Mouse (Mus musculus) G1E (cell line): ENCODE results near the gene Acyp1. TPM values are rescaled to one million over a fixed set of nuclear protein-coding genes. Genes with fewer than 3 reads are reported as not detected.
"Not testable (repeated sequence)": the region's sequence is repeated elsewhere in the genome, so short reads cannot be mapped to it uniquely, and the experiment has no call there.

ENCODE experiments used
- ATAC-seq: 2 replicates; pipeline ENCODE4 v1.8.0; 2016; ENCODE audit warnings: mild to moderate bottlenecking; ENCODE audit not compliant: insufficient number of reproducible peaks, poor library complexity, low FRiP score, severe bottlenecking; ENCODE audit errors: extremely low read depth
- DNase-seq: peaks from one replicate; pipeline ENCODE4 v3.0.0; 2012; ENCODE audit warnings: low spot score
- H3K27me3 ChIP-seq: 2 replicates; pipeline ENCODE4 v1.6.1; 2012; ENCODE audit warnings: mild to moderate bottlenecking, low read length, inconsistent platforms; ENCODE audit not compliant: insufficient read depth
- H3K36me3 ChIP-seq: replicated peaks from 2 replicates; pipeline ENCODE3; 2012; ENCODE audit warnings: mild to moderate bottlenecking, inconsistent platforms
- H3K4me1 ChIP-seq: 2 replicates; pipeline ENCODE4 v1.6.1; 2012; ENCODE audit warnings: low read depth, low read length, inconsistent platforms, mixed read lengths; ENCODE audit not compliant: insufficient read depth
- H3K4me3 ChIP-seq: 2 replicates; pipeline ENCODE4 v1.5.1; 2012; ENCODE audit warnings: low read depth, mild to moderate bottlenecking, inconsistent platforms, low read length, moderate library complexity, mixed read lengths
- H3K9me3 ChIP-seq: replicated peaks from 2 replicates; pipeline ENCODE4 v1.6.1; 2012; ENCODE audit warnings: inconsistent platforms
- CTCF ChIP-seq: IDR thresholded peaks from 2 replicates; pipeline ENCODE4 v1.5.1; 2012; ENCODE audit warnings: low read depth, low read length, inconsistent platforms, mixed read lengths
- GATA1 ChIP-seq: IDR thresholded peaks from 2 replicates; pipeline ENCODE4 v1.6.1; 2012; ENCODE audit warnings: borderline replicate concordance, low read length, inconsistent platforms, mixed read lengths
- GATA2 ChIP-seq: IDR thresholded peaks from 2 replicates; pipeline ENCODE4 v1.6.1; 2012; ENCODE audit warnings: low read depth, low read length, inconsistent platforms, borderline replicate concordance
- POLR2AphosphoS5 ChIP-seq: IDR thresholded peaks from 2 replicates; pipeline ENCODE4 v1.6.1; 2012; ENCODE audit warnings: low read depth, low read length, inconsistent platforms; ENCODE audit not compliant: insufficient replicate concordance
- TAL1 ChIP-seq: conservative IDR thresholded peaks from 2 replicates; pipeline ENCODE4 v1.6.1; 2012; ENCODE audit warnings: low read depth, low read length, inconsistent platforms, mixed read lengths
- polyA plus RNA-seq: library from polyadenylated mRNA; stranded (reverse); fragments of >175 nt; gene quantifications from 2 replicates; pipeline ENCODE4 v1.2.3, GENCODE M21; 2012
- total RNA-seq, 2 experiments: library from RNA; stranded (forward) in 1 of 2; stranded (reverse) in 1 of 2; fragments of 200-1000 nt in 1 of 2; fragments of >200 nt in 1 of 2; fragmentation: Nextera tagmentation in 1 of 2; gene quantifications; 2 replicates each; pipeline ENCODE4 v1.2.3; 2014 to 2017

Acyp1 gene
- total and polyA plus RNA-seq, 3 experiments = 57.0 to 285 (median 127) TPM

DNA sequence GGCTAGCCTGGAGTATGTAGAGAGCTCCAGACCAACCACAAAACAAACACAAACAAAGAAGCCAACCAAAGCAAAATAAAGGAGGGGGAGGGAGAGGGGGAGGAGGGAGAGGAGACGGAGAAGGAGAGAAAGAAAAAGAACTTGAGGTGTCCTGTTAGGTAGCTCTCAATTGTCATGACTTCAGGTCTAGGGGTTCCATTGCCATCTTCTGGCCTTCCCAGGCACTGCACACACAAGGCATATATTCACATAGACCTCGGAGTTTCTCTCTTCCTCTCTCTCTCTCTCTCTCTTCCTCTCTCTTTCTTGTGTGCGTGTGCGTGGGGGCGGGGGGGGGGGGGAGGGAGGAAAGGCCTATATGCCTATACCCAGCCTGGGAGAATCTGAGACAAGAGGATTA is 1.3 kb downstream of the Acyp1 start:
- TF ChIP-seq GATA1 (no peak), TAL1 (no peak), POLR2AphosphoS5 (no peak), GATA2 (no peak), CTCF (no peak)
- no peaks in the 10 kb centered on the region for H3K9me3 ChIP-seq
- peak; percentile 63 for DNase-seq
- 0 out of 2 replicates have a peak, but pooled peaks have one; percentile 36 for ATAC-seq
- no peaks in the 10 kb centered on the region for H3K36me3 ChIP-seq
- H3K4me3 ChIP-seq = no peak overlapping the region; the same call in 1 of the 2 replicates
- peaks cover 45% of the 10 kb centered on the region for H3K4me1 ChIP-seq
- H3K27me3 ChIP-seq = peaks cover 4% of the 10 kb centered on the region

DNA sequence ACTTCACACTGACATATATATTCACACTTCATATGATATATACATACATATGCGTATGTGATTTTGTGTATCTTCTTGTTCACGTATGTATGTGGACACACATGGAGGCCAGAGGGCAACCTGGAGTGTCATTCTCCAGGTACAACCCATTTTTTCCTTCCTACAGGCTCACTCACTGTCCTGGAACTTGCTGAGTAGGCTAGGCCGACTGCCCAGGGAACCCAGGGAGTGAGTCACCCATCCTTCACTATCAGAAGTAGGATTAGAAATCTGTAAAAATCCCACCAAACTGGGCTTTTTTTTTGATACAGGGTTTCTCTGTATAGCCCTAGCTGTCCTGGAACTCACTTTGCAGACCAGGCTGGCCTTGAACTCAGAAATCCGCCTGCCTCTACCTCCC is 3.2 kb downstream of the Acyp1 start:
- DNase-seq = no peak
- Histone ChIP-seq H3K4me1 (peaks cover 54% of the 10 kb centered on the region), H3K9me3 (no peaks in the 10 kb centered on the region), H3K27me3 (peaks cover 4% of the 10 kb centered on the region), H3K4me3 (no peak overlapping the region), H3K36me3 (no peaks in the 10 kb centered on the region)
- TF ChIP-seq TAL1 (no peak), GATA2 (no peak), GATA1 (no peak), POLR2AphosphoS5 (no peak), CTCF (no peak)
- no peak for ATAC-seq

DNA sequence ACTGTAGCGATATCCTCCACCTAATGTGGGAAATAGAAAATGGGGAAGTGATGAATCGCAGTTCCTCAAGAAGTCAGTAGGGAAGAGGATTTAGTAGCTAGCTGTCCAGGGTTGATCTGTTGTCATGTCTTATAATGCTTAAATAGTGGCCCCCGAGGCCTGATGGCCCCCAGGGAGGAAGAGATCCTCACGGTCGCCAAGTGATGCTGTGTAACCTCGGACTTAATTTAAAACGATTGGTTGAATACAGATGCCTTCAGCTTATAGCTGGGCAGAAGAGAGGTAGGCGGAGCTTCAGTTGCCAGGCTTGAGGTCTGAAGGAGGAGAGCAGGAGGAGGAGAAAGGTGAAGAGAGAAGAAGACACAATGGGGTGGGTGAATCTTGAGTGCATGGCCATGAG is 3.9 kb downstream of the Acyp1 start:
- H3K4me1 ChIP-seq = peaks cover 59% of the 10 kb centered on the region
- H3K36me3 ChIP-seq = peaks cover 2% of the 10 kb centered on the region
- H3K9me3 ChIP-seq = no peaks in the 10 kb centered on the region
- H3K27me3 ChIP-seq = no peaks in the 10 kb centered on the region
- DNase-seq (no peak), ATAC-seq (no peak)
- H3K4me3 ChIP-seq = no peak overlapping the region
- TF ChIP-seq CTCF (no peak), TAL1 (no peak), GATA1 (no peak), POLR2AphosphoS5 (no peak), GATA2 (no peak)

DNA sequence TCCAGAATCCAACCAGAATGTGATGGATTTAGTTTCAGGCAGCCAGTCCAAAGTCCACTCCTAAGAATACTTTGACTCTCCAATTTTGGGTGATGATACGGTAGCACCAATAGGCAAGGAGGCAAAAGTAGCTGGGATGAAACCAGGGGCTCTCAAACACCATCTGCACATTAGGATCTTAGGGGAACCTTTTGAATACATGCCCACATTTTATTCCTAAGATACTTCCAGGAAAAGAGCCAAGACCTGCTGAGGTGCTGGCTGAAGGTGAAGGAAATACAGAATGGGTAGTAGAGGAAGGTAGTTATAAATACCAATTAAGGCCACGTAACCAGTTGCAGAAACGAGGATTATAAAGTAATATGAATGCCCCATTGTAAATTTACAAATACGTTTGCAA is 6.5 kb downstream of the Acyp1 start:
- not testable (repeated sequence) for H3K27me3 ChIP-seq, H3K9me3 ChIP-seq, ATAC-seq, H3K4me3 ChIP-seq, DNase-seq
- H3K4me1 ChIP-seq = peaks cover 51% of the 10 kb centered on the region
- H3K36me3 ChIP-seq = peaks cover 25% of the 10 kb centered on the region

DNA sequence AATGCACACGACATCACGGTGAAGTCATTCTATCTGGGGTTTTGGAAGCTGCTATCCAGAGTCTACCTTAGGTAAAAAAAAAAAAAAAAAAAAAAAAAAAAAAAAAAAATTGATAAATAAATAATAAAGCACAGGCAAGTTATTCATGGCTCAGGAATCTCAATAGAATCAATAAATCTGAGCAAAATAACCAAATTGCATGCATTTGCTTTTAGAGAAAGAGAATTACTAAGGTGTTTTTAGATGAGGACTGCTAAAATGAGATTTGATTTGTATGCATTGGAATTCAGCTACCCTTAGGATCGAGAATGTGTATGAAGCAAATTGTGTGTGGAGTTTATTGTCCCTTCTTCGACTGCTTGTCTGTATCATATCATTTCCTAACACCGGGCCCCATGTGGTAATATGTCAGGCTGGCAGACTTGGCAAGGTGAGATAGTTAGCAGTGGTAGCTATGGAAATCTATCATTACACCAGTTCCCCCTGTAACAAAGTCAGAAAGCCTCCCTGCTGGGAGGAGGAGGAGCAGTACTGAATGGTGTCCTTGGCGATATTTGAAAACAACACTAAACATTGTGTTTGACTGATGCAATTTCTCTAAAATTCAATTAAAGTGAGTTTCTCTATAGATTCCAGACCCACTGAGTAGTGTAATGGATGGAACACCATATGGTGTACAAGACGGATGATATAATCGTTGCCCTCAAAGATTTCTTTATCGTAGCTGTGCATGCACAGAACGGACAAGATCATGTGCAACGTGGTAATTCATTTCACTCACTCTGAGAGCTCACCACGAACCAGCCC is 7.2 kb downstream of the Acyp1 start:
- DNase-seq = no peak
- Histone ChIP-seq H3K36me3 (peaks cover 32% of the 10 kb centered on the region), H3K27me3 (no peaks in the 10 kb centered on the region), H3K4me1 (peaks cover 46% of the 10 kb centered on the region), H3K9me3 (no peaks in the 10 kb centered on the region), H3K4me3 (peak overlapping the region; percentile 81; the same call in 1 of the 2 replicates)
- no peak for TF ChIP-seq TAL1
- no peak for TF ChIP-seq CTCF
- TF ChIP-seq POLR2AphosphoS5 = no peak
- no peak for TF ChIP-seq GATA2
- no peak for TF ChIP-seq GATA1
- ATAC-seq = no peak

DNA sequence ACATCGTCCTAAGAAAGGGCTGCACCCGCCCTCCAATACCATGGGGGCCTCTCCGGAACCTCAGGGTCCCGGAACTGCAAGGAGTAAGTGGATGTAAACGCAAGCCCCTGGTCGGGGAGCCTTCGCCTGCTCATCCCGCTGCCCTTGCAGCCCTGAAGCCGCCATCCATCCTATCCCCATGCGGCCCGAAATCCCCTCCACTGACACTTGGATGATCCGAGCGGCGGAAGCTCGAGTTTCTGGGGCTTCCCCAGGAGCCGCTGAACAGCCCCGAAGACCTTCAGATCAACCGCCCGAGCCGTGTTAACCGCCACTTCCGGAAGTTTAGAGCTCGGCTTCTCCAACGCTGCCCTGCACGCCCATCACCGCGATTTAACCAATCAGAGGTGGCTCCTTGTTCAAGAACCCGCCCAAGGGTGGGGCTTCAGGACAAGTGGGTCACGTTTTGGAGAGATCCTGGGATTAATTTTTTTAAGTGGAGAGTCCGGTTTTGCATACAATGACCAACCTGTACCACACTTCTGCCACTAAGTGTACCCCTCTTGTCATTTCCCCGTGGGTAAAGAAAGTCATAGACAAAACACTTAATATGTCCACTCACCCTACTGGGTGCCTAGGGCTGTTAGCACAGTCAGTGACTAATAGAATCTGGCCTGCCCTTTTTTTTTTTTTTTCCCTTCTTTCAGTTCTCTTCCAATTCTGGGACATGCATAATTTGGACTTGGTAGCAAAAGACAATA is 8.0 kb downstream of the Acyp1 start:
- DNase-seq = peak; percentile 98
- peak overlapping the region; percentile 81 for H3K4me3 ChIP-seq
- peak; percentile 98 for ATAC-seq
- peaks cover 40% of the 10 kb centered on the region for H3K36me3 ChIP-seq
- H3K9me3 ChIP-seq = no peaks in the 10 kb centered on the region
- TF ChIP-seq GATA2 (no peak), TAL1 (no peak), GATA1 (no peak), CTCF (no peak), POLR2AphosphoS5 (no peak)
- H3K4me1 ChIP-seq = peaks cover 43% of the 10 kb centered on the region
- H3K27me3 ChIP-seq = no peaks in the 10 kb centered on the region
